Mouse (Mus musculus): ENCODE data around the gene Olfr679.
"Not testable (repeated sequence)": the region's sequence is repeated elsewhere in the genome, so short reads cannot be mapped to it uniquely, and the experiment has no call there.

The Olfr679 gene

GRCm38 (mm10) chr7:105080905-105081304 is at the start of gene Olfr679:
Olfr679 (plus strand) TSS chr7:105081205.
- no peak for DNase-seq (ENCODE audit: low spot score in 2 of 2)

GRCm38 (mm10) chr7:105032398-105032797 is 48.6 kb upstream of the Olfr679 start, which contains the start of gene Olfr676:
Olfr676 (plus strand) TSS chr7:105032698.
- no peak for DNase-seq (ENCODE audit: low spot score in 2 of 2)

GRCm38 (mm10) chr7:105033836-105034235 is 47.2 kb upstream of the Olfr679 start:
- not testable (repeated sequence) for DNase-seq (ENCODE audit: low spot score in 2 of 2)

GRCm38 (mm10) chr7:105058951-105059350 is 22.1 kb upstream of the Olfr679 start:
- no peak for DNase-seq (ENCODE audit: low spot score in 2 of 2)

- DNase-seq (ENCODE audit: low spot score in 2 of 2), result no peak
Observed at GRCm38 (mm10) chr7:105064175-105064574, 16.8 kb upstream of the Olfr679 start, which contains the start of gene Olfr678. Olfr678 (plus strand) TSS chr7:105064475.

GRCm38 (mm10) chr7:105092717-105093116 is 11.7 kb downstream of the Olfr679 start, which contains the start of gene Olfr680-ps1:
Olfr680-ps1 (minus strand) TSS chr7:105092817.
- not testable (repeated sequence) for DNase-seq (ENCODE audit: low spot score in 2 of 2)

GRCm38 (mm10) chr7:105116536-105116935 is 35.5 kb downstream of the Olfr679 start, which contains the start of gene Olfr681:
Olfr681 (plus strand) TSS chr7:105116836.
- DNase-seq (ENCODE audit: low spot score in 2 of 2), result no peak

Data from right cerebral cortex, adult 2 months (tissue).